Mouse (Mus musculus) activated CD4-positive, CD25-positive, alpha-beta regulatory T cell, adult 4 months (primary cell): Measurements from ENCODE around the gene Sel1l3. TPM values are rescaled to one million over a fixed set of nuclear protein-coding genes. Genes with fewer than 3 reads are reported as not detected.

Experiments
- ATAC-seq: one replicate; pipeline ENCODE4 v1.8.0; 2017
- polyA plus RNA-seq, 2 experiments: library from polyadenylated mRNA; unstranded; fragments of 100-300 nt; shearing (Covaris generic); gene quantifications; one replicate each; pipeline ENCODE4 v1.2.1; 2017

Gene Sel1l3
- polyA plus RNA-seq, 2 experiments from 2014 or later = not detected

GRCm38 (mm10) chr5:53074553-53074952 is 139.2 kb downstream of the Sel1l3 start:
- ATAC-seq = no peak

GRCm38 (mm10) chr5:53061532-53062130 is 152.1 kb downstream of the Sel1l3 start:
- ATAC-seq = no peak

Other genes with a start within 250 kb of the Sel1l3 start
- gene Slc34a2, start 175.8 kb downstream of the Sel1l3 start, polyA plus RNA-seq = not detected
- 100 to 1,000 TPM; 103 to 107 TPM for gene Smim20, start 53.2 kb upstream of the Sel1l3 start, polyA plus RNA-seq